Mouse (Mus musculus): ENCODE data around the gene Nrap. TPM values are rescaled to one million over a fixed set of nuclear protein-coding genes. Genes with fewer than 3 reads are reported as not detected.

The Nrap gene
- polyA plus RNA-seq, 1 experiment: 1.7 TPM

DNA sequence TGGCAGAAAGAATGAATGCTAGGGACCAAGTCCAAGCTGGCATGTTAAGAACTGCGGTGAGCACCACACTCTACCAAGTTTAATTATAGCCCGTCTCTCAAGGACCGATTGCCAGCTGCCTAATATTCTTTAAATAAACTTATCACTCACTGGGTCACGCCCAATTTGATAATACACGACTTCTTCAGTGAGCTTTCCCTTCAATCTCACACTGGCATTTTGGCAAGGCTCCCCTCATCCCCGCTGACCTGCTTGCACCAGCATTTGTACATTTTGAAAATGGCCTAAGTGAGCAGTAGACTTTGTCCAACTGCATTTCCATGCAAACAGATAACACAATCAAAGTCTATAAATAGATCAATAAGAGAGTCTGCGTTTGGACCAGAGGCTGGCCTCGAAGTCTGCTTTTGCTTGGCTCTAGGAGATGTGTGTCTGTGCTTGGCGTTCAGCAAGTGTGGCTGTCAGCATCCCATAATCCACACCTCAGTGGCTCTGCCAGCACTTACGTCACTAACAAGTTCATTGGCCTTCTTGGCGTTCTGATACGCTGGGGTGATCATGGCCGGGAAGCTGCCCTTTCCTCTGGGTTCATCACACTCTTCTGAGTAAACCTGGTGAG is 11.2 kb downstream of the Nrap start:
- no peak for TF ChIP-seq CTCF (IDR thresholded peaks at IDR 0.05; ENCODE audit: extremely low read depth, insufficient read length, insufficient replicate concordance, low read depth, low read length)
- no peak; the same call in 1 of the 2 replicates for TF ChIP-seq POLR2A (IDR thresholded peaks at IDR 0.05; ENCODE audit: low read depth, low read length)
- H3K27ac ChIP-seq (ENCODE audit: insufficient read depth, low read depth, low read length): no peak overlapping the region

DNA sequence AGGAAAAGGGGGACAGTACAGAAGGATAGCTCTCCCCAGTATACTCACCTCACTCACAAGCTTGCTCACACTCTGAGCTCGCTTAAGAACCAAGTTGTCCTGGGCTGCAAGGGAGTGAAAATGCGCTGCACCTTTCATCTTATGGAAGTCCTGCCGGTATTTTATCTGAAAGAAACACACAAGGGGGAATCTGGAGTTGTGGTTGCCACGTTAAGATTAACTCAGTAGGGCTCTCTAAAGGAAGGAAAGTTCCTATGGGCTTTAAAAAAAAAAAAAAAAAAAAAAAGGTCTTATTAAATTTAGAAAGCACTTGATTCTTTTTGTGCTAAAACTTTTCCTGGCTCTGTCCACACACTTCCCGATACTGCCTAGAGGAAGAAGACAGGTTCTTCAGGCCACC is 11.8 kb downstream of the Nrap start:
- WGBS: 78% methylated on average over 5 of the region's 5 CpGs
- Histone ChIP-seq H3K27ac (ENCODE audit: insufficient read depth, low read depth, low read length) (no peak overlapping the region), H3K4me3 (ENCODE audit: low read depth, low read length) (no peak overlapping the region)

More for the DNA sequence above, 11.2 kb downstream of the Nrap start:
- peaks cover 9% of the 10 kb centered on the region; the same call in 1 of the 2 replicates for H3K4me1 ChIP-seq (ENCODE audit: control insufficient read depth, insufficient read depth, insufficient read length, low read length)
- H3K36me3 ChIP-seq (ENCODE audit: control insufficient read depth, insufficient read depth, low read length): no peaks in the 10 kb centered on the region
- no peaks in the 10 kb centered on the region for H3K27me3 ChIP-seq (ENCODE audit: control insufficient read depth, insufficient read depth, low read length)
- H3K4me3 ChIP-seq (ENCODE audit: low read depth, low read length): no peak overlapping the region
- 28% methylated on average over 13 of the region's 13 CpGs for WGBS

DNA sequence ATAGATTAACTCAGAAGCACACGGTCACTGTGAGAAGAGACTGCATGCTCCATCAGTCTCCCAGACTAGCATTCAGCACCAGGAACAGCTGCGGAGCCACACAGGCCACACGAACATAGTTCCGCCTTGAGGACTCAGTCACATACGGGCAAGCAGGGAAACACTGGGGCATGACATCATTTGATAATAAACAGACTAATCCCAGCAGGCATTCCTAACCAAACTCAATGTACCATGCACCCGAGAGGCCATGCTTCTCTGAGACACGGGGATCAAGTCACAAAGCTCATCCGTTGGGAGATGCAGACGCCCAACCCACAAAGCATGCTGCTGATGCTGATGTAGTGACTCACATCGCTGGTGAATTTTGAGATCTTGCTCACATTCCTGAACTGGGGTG is 15.8 kb downstream of the Nrap start:
- no peak overlapping the region for H3K4me3 ChIP-seq (ENCODE audit: low read depth, low read length)
- H3K27ac ChIP-seq (ENCODE audit: insufficient read depth, low read depth, low read length): no peak overlapping the region
- peaks cover 13% of the 10 kb centered on the region; the same call in 1 of the 2 replicates for H3K4me1 ChIP-seq (ENCODE audit: control insufficient read depth, insufficient read depth, insufficient read length, low read length)
- no peaks in the 10 kb centered on the region for H3K27me3 ChIP-seq (ENCODE audit: control insufficient read depth, insufficient read depth, low read length)
- WGBS: 73% methylated on average over 10 of the region's 10 CpGs
- no peaks in the 10 kb centered on the region for H3K36me3 ChIP-seq (ENCODE audit: control insufficient read depth, insufficient read depth, low read length)
- TF ChIP-seq POLR2A (IDR thresholded peaks at IDR 0.05; ENCODE audit: low read depth, low read length) (no peak), CTCF (IDR thresholded peaks at IDR 0.05; ENCODE audit: extremely low read depth, insufficient read length, insufficient replicate concordance, low read depth, low read length) (no peak)

More for the DNA sequence above, 11.8 kb downstream of the Nrap start:
- Histone ChIP-seq H3K4me1 (ENCODE audit: control insufficient read depth, insufficient read depth, insufficient read length, low read length) (peaks cover 9% of the 10 kb centered on the region; the same call in 1 of the 2 replicates), H3K36me3 (ENCODE audit: control insufficient read depth, insufficient read depth, low read length) (no peaks in the 10 kb centered on the region), H3K27me3 (ENCODE audit: control insufficient read depth, insufficient read depth, low read length) (no peaks in the 10 kb centered on the region)
- TF ChIP-seq POLR2A (IDR thresholded peaks at IDR 0.05; ENCODE audit: low read depth, low read length) (no peak), CTCF (IDR thresholded peaks at IDR 0.05; ENCODE audit: extremely low read depth, insufficient read length, insufficient replicate concordance, low read depth, low read length) (no peak)

DNA sequence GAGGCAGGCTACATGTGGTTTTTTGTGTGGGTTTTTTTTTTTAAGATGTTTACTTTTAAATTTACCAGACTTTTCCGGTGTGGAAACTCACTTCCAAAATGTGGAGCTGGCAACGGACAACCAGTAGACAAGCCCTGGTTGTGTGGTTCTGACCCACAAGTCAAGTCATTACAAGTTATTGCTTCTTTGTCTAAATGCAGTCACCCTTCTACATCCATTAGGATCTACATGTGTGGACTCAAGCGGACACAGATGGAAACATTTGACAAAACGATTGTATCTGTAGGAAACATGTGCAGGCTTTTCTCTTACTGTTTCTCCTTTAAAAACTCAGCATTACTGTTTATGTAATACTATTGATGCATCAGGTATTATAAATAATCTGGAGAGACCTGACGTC is 16.6 kb downstream of the Nrap start:
- 93% methylated on average over 5 of the region's 5 CpGs for WGBS
- H3K27me3 ChIP-seq (ENCODE audit: control insufficient read depth, insufficient read depth, low read length): no peaks in the 10 kb centered on the region
- no peaks in the 10 kb centered on the region for H3K36me3 ChIP-seq (ENCODE audit: control insufficient read depth, insufficient read depth, low read length)
- H3K4me3 ChIP-seq (ENCODE audit: low read depth, low read length): no peak overlapping the region
- H3K27ac ChIP-seq (ENCODE audit: insufficient read depth, low read depth, low read length): no peak overlapping the region
- TF ChIP-seq POLR2A (IDR thresholded peaks at IDR 0.05; ENCODE audit: low read depth, low read length): no peak
- H3K4me1 ChIP-seq (ENCODE audit: control insufficient read depth, insufficient read depth, insufficient read length, low read length): peaks cover 7% of the 10 kb centered on the region; the same call in 1 of the 2 replicates

- WGBS: 90% methylated on average over 7 of the region's 7 CpGs
- H3K4me3 ChIP-seq (ENCODE audit: low read depth, low read length): no peak overlapping the region
- H3K27me3 ChIP-seq (ENCODE audit: control insufficient read depth, insufficient read depth, low read length): no peaks in the 10 kb centered on the region
- H3K36me3 ChIP-seq (ENCODE audit: control insufficient read depth, insufficient read depth, low read length): no peaks in the 10 kb centered on the region
- peaks cover 7% of the 10 kb centered on the region; the same call in 1 of the 2 replicates for H3K4me1 ChIP-seq (ENCODE audit: control insufficient read depth, insufficient read depth, insufficient read length, low read length)
- H3K27ac ChIP-seq (ENCODE audit: insufficient read depth, low read depth, low read length): no peak overlapping the region
- TF ChIP-seq POLR2A (IDR thresholded peaks at IDR 0.05; ENCODE audit: low read depth, low read length) (no peak), CTCF (IDR thresholded peaks at IDR 0.05; ENCODE audit: extremely low read depth, insufficient read length, insufficient replicate concordance, low read depth, low read length) (no peak)
These were observed 17.6 kb downstream of the Nrap start for GRCm38 (mm10) chr19:56372226-56372625.

DNA sequence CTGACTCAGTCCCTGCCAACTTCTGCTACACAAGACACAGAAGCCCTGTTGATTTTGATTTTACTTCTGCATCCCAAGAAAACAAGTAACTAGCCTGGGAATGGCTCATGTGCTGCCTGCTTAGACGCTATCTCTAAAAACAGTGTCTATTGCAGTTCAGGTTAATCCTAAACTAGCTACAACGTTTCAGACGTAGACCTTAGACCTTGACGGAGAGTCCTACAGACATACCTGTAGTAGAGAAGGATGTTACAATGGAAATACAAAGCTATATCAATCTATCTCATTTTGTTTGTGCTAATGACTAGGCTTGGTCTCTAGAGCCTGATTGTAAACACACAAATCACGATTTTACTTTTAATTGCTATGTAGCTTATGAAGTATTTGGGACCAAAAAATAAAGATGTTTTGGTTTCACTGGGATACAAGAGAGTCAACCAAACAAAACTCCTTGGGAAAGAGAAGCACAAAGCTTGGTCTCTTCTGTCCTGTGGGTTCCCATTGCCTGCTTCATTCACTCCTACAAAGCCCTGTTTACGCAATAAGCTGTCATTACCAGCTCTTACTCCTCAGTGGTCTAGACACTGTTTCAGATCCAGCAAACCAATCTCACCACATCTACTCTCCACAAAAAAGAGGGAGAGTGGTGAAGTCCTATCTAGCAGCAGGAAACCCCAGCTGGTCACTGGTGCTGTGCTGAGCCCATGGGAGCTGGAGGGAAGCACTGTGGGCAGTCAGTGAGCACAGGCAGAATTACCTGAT is 19.3 kb downstream of the Nrap start:
- H3K4me1 ChIP-seq (ENCODE audit: control insufficient read depth, insufficient read depth, insufficient read length, low read length): peaks cover 7% of the 10 kb centered on the region; the same call in 1 of the 2 replicates
- H3K27me3 ChIP-seq (ENCODE audit: control insufficient read depth, insufficient read depth, low read length): no peaks in the 10 kb centered on the region
- H3K36me3 ChIP-seq (ENCODE audit: control insufficient read depth, insufficient read depth, low read length): no peaks in the 10 kb centered on the region
- WGBS: 42% methylated on average over 6 of the region's 6 CpGs
- no peak overlapping the region for H3K27ac ChIP-seq (ENCODE audit: insufficient read depth, low read depth, low read length)
- H3K4me3 ChIP-seq (ENCODE audit: low read depth, low read length): no peak overlapping the region
- TF ChIP-seq POLR2A (IDR thresholded peaks at IDR 0.05; ENCODE audit: low read depth, low read length): no peak
- TF ChIP-seq CTCF (IDR thresholded peaks at IDR 0.05; ENCODE audit: extremely low read depth, insufficient read length, insufficient replicate concordance, low read depth, low read length): no peak

DNA sequence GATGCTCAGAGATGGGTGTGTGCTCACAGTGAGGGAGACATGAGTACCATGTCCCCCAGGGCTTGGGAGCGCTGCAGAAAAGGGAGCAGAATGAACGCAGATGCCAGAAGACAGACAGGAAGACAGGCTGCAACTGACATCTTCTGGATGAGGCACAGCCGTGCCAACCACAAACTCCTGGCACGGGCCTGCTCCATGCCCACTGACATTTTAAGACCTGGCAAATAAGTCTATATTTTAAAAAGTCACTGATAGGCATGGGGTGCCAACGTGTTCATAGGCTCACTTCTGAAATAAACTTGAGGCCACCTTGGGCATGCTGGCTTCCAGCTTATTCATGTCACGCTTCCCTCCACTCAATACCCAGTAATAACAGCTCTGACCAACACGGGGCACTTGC is 20.9 kb downstream of the Nrap start:
- no peak for TF ChIP-seq POLR2A (IDR thresholded peaks at IDR 0.05; ENCODE audit: low read depth, low read length)
- no peak for TF ChIP-seq CTCF (IDR thresholded peaks at IDR 0.05; ENCODE audit: extremely low read depth, insufficient read length, insufficient replicate concordance, low read depth, low read length)
- H3K27me3 ChIP-seq (ENCODE audit: control insufficient read depth, insufficient read depth, low read length): no peaks in the 10 kb centered on the region
- peaks cover 4% of the 10 kb centered on the region; the same call in 1 of the 2 replicates for H3K36me3 ChIP-seq (ENCODE audit: control insufficient read depth, insufficient read depth, low read length)
- no peak overlapping the region for H3K4me3 ChIP-seq (ENCODE audit: low read depth, low read length)
- H3K4me1 ChIP-seq (ENCODE audit: control insufficient read depth, insufficient read depth, insufficient read length, low read length): peaks cover 7% of the 10 kb centered on the region; the same call in 1 of the 2 replicates
- no peak overlapping the region for H3K27ac ChIP-seq (ENCODE audit: insufficient read depth, low read depth, low read length)
- 81% methylated on average over 7 of the region's 7 CpGs for WGBS
